Mouse (Mus musculus): Measurements from ENCODE around the gene Mfap3.

The Mfap3 gene

DNA sequence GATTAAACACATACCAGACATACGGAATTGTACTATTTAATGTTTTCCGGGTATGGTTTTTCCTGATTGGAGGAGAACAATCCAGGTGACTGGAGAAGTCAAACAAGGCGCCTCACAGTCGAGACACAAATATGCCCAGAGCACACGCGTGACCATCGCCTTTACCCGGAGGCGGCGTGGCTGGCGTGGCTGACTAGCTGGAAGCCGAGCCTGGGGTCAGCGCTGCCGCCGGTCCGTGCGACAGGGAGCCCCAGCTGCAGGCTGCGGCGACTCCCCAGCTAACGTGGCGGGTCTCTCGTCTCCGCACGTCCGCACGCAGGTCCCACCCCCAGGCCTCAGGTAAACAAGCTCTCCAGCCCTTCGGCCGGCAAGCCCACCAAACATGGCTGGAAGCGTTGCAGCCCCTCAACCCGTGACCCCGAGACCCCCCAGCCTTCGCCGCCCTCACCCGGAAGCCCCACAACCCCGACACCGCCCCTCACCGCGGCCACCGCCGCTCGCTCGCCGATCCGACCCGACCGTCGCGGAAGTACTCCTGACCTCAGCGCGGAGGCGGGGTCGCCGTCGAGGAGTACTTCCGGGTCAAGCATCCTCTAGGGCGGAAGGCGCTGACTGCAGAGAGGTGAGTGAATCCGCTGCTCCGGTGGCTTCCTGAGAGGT is at the start of gene Mfap3, which contains the start of gene Fam114a2:
Gene Mfap3 (plus strand): TSS at position 574 of the 660 bp plus-strand sequence.
Gene Fam114a2 (minus strand): TSS at position 527 of the 660 bp plus-strand sequence.
- peak; percentile 91 to 93 for DNase-seq

GRCm38 (mm10) chr11:57468706-57469105 is 49.8 kb upstream of the Mfap3 start:
- DNase-seq: no peak

DNA sequence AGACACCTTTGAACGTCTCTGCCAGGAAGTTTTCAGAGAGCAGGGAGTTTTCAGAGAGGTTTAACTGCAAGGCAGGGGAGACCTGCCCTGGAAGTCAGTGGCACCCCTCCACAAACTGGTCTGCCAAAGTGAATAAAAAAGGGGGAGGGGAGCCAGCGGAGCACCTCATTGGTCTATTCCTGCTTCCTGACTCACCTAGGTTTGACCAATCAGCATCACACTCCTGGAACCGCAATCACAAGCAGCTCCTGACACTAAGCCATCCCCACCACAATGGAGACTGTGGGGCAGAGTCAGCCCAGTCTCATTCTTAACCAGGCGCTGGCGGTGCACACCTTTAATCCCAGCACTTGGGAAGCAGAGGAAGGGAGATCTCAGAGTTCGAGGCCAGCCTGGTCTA is 48.4 kb upstream of the Mfap3 start:
- DNase-seq: no peak

GRCm38 (mm10) chr11:57470979-57471378 is 47.5 kb upstream of the Mfap3 start:
- DNase-seq: no peak

DNA sequence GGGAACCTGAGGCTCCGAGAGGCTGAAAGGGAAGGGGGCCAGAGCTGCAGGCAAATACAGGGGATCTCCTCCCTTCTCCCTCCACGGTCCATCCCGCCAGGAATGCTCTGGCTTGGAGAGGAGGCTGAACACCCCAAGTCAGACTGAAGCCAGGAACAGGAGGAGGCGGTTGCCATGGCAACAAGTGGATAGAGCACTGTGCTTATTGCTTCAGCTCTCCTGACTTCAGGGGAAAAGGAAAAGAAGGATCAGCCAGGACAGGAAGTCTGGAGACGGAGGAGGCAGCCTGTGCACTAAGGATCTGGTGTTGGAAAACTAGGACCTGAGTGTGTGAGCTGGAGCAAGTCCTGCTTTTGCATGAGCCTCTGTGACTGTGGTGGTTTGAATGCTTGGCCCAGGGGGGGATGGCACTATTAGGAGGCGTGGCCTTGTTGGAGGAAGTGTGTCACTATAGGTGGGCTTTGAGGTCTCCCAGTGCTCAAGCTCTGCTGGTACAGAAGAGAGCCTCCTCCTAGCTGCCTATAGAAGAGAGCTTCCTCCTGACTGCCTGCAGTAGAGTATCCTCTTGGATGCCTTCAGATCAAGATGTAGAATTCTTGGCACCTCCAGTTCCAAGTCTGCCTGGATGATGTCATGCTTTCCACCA is 44.0 kb upstream of the Mfap3 start:
- DNase-seq: no peak

DNA sequence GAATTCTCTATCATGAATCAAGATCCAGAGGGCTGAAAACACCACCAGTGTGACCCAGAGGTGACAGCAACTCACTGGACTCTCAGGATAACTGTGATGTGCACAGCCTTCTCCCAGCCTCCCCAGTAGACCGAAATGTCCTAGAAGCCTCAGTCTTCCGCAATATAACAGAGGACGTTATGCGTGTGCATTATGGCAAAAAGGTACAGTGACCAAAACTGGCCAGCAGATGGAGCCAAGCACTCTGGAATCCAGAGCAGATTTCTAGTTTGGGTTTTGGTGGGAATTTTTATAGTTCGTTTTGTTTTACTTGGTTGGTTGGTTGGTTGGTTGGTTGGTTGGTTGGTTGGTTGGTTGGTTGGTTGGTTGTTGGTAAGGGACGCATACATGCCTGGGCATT is 43.3 kb upstream of the Mfap3 start:
- DNase-seq: no peak

GRCm38 (mm10) chr11:57478077-57478476 is 40.4 kb upstream of the Mfap3 start:
- no peak for DNase-seq

DNA sequence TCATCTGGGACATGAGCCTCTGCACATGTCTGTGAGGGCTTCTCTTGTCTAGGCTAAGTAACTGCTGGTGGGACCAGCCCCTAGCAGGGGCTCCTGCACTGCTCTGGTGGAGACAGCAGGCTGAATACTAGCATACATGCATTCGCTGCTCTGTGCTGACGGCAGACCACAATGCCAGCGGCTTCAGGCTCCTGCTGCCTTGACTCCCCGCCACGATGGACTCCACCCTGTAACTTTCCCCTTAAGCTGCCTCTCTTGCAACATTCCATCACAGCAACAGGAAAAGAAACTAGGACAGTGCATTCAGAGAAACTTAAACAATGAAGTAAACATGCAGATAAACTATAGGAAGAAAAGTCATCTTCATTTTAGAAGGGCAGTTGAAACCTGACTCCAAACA is 30.0 kb upstream of the Mfap3 start:
- DNase-seq: no peak

DNA sequence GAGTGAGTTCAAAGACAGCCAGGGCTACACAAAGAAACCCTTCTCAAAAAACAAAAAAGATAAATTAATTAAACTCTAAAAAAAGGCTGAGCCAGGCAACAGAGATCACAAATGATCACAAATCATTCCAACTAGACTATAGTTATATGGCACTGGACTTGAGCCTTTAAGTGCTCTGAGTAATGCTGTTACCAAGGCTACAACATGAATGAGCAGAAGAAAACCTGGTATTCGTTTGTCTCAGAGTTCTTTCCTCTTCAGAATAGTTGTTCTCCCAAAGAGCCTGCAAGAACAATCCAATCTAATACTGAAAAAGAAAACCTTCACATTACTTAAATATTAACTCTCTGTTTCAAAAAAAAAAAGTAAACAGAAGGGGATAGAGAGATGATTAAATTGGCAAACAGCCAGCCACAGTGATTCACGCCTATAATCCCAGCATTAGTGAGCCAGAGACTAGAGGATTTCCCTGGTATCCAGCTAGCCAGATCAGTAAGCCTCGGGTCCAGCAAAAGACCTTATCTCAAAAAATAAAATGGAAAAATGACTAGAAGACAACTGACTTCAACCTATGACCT is 21.9 kb upstream of the Mfap3 start:
- DNase-seq: no peak

- DNase-seq: no peak
These were observed 20.8 kb upstream of the Mfap3 start for GRCm38 (mm10) chr11:57497701-57498100.

DNA sequence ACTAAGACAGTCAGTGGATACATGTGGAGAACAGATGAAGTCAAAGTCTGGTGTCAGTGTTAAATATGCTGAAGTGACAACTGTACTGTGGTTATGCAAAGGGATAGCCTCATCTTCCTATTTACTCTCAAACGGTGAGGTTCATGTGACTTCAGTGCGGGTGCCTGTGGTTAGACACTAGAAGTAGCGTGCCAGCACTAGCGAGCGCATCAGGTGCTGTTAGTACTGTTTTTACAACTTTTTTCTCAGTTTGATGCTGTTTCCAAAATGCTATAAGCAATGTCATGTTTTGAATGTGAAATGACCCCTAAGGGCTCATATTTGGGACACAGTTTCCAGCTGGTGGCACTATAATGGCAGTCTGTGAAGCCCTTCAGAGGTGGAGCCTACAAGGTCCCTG is 20.2 kb upstream of the Mfap3 start:
- no peak for DNase-seq

DNA sequence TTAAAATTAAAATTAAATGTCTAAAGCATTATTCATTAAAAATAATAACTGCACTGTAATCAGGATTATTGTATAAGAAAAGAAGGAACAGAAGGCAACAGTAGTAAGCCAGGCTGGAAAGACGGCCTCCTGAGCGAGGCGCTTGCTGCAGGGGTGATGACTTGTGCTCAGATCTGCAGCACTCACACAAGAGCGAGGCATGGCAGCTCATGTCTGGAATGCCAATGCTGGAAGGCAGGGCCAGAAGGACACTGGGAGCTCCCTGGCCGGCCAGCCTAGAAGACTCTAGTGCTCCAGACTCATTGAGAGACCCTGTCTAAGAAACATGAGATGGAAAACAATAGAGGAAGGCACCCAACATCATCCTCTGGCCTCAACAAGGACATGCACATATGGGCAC is 15.3 kb upstream of the Mfap3 start:
- no peak for DNase-seq

GRCm38 (mm10) chr11:57506899-57507298 is 11.6 kb upstream of the Mfap3 start:
- DNase-seq: no peak

DNA sequence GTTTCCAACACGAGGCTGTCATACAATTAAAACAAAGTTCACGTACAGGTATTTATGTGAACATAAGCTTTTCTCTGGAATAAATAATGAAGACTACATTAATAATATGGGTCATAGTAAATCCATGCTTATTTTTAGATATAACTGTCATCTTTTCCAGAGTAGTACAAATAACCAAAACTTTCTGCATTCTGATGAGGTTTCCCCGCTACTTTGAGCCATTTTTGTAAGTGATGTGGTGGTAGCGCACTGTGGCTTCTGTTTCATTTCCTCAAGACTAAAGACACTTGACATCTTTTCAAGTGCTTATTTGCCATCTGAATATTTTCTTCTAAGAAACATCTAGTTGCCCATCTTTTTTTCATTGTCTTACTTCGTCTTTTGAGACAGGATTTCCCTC is 3.2 kb upstream of the Mfap3 start:
- DNase-seq: no peak

- no peak for DNase-seq
These were observed 1.5 kb upstream of the Mfap3 start for GRCm38 (mm10) chr11:57516946-57517441.

- no peak for DNase-seq
These were observed 286 bp downstream of the Mfap3 start for GRCm38 (mm10) chr11:57518751-57519148.

GRCm38 (mm10) chr11:57519304-57519703 is 840 bp downstream of the Mfap3 start:
- no peak for DNase-seq

- DNase-seq: no peak
These were observed 2.7 kb downstream of the Mfap3 start for GRCm38 (mm10) chr11:57521206-57521605.

GRCm38 (mm10) chr11:57522046-57522445 is 3.6 kb downstream of the Mfap3 start:
- no peak for DNase-seq

- no peak for DNase-seq
These were observed 5.0 kb downstream of the Mfap3 start for GRCm38 (mm10) chr11:57523418-57523817.

GRCm38 (mm10) chr11:57524597-57524996 is 6.1 kb downstream of the Mfap3 start:
- no peak for DNase-seq

DNA sequence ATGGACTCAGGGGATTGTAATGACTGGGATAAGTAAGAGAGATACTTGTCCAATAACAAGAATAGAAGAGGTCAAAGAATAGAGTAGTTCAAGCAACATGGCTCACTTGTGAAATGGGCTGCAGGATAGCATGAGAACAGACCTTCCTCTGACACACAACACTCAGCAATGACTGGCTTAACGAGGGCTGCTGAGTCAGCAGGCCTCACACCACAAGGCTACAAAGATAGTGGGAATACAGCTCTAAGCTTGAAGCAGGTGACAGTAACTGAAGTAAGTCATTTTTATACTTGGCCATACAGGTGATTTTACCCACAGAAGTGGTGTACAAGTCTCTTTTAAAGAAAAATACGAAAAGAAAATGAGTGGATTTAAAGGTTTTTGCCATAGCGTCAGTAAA is 7.4 kb downstream of the Mfap3 start:
- no peak for DNase-seq

DNA sequence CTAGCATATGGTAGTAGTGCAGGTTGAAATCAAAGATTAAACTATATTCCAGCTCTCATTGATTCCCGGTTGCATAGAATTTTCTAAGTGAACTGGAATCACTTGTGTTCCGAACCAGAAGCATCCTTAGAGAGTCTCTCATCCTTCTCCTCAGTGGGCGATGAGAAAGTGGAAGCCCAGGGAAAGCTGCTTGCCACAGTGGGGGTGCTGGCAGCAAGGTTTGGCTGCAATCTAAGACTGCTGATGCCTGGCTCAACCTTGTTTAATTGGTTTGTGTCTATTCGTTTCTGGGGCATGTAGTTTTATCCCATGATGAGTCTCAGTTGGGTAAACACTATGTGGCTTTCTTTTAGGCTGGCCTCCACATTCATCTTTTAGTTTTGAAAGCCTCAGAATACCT is 9.0 kb downstream of the Mfap3 start:
- DNase-seq: no peak

DNA sequence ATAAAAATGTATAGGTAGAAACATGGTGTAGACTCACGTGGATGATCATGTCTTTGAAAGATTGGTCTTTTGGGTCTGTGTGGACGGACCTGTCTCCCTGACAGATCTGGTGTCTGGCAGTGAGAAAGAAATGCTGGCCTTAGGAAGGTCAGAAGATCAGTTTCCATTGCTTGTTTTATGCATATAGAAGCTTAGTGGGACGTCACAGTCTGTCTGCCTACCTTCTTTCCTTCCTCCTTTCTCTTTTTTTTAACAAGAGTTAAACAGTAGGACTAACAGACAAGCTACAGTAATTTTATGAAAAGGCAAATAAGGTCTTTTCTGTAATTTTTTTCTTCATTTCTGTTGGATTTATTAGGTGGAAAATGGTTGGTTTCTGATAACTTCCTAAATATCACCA is 10.6 kb downstream of the Mfap3 start:
- no peak for DNase-seq
